Mouse (Mus musculus) small intestine, adult 2 months (tissue): Measurements from ENCODE around the gene Tpst2.

Experiments used
- CTCF ChIP-seq: fragments of 200-500 bp; IDR thresholded peaks from 2 replicates; pipeline ENCODE4 v1.5.1; 2012; ENCODE audit warnings: low read depth, mild to moderate bottlenecking, control low read depth, inconsistent platforms, low read length, moderate library complexity, mixed read lengths; ENCODE audit not compliant: insufficient replicate concordance, insufficient read length; ENCODE audit errors: extremely low read depth
- POLR2A ChIP-seq: fragments of 200-500 bp; IDR thresholded peaks from 2 replicates; pipeline ENCODE4 v1.6.1; 2012; ENCODE audit warnings: low read depth, mild to moderate bottlenecking, control low read depth, inconsistent platforms, low read length, moderate library complexity

- TF ChIP-seq POLR2A (no peak), CTCF (no peak)
These were observed 44.9 kb downstream of the Tpst2 start for GRCm38 (mm10) chr5:112321376-112321775.
